Mouse (Mus musculus): Measurements from ENCODE around the gene Klrb1a. TPM values are rescaled to one million over a fixed set of nuclear protein-coding genes. Genes with fewer than 3 reads are reported as not detected.
A peak's percentile ranks its signal among the peaks of the same experiment; 100 is the strongest.

Klrb1a gene
- polyA plus RNA-seq, 1 experiment from 2014 or later: not detected

- Histone ChIP-seq H3K9ac (ENCODE audit: low read length) (no peak overlapping the region), H3K27me3 (ENCODE audit: control insufficient read depth, insufficient read depth, low read length) (no peaks in the 10 kb centered on the region), H3K9me3 (replicated peaks; ENCODE audit: control insufficient read depth, low read length) (no peaks in the 10 kb centered on the region), H3K4me2 (ENCODE audit: low read depth, low read length) (no peak overlapping the region), H3K4me1 (ENCODE audit: control insufficient read depth, insufficient read depth, low read length) (no peaks in the 10 kb centered on the region), H3K4me3 (replicated peaks; ENCODE audit: low read length) (no peak overlapping the region), H3K36me3 (ENCODE audit: control insufficient read depth, insufficient read depth, low read length) (no peaks in the 10 kb centered on the region), H3K27ac (ENCODE audit: low read length) (no peak overlapping the region)
- 56% methylated on average over 6 of the region's 6 CpGs for WGBS
- no peak for ATAC-seq (ENCODE audit: insufficient read depth, low FRiP score)
Measured at GRCm38 (mm10) chr6:128587619-128588018, 35.7 kb downstream of the Klrb1a start.

- H3K9ac ChIP-seq (ENCODE audit: low read length): no peak overlapping the region
- H3K9me3 ChIP-seq (replicated peaks; ENCODE audit: control insufficient read depth, low read length): no peaks in the 10 kb centered on the region
- 71% methylated on average over 11 of the region's 11 CpGs for WGBS
- no peak; the same call in 1 of the 2 replicates for ATAC-seq (ENCODE audit: insufficient read depth, low FRiP score)
- no peaks in the 10 kb centered on the region for H3K36me3 ChIP-seq (ENCODE audit: control insufficient read depth, insufficient read depth, low read length)
- no peak overlapping the region for H3K27ac ChIP-seq (ENCODE audit: low read length)
- H3K4me3 ChIP-seq (replicated peaks; ENCODE audit: low read length): no peak overlapping the region
- H3K27me3 ChIP-seq (ENCODE audit: control insufficient read depth, insufficient read depth, low read length): no peaks in the 10 kb centered on the region
- H3K4me1 ChIP-seq (ENCODE audit: control insufficient read depth, insufficient read depth, low read length): no peaks in the 10 kb centered on the region
- no peak overlapping the region for H3K4me2 ChIP-seq (ENCODE audit: low read depth, low read length)
Measured at GRCm38 (mm10) chr6:128585642-128586245, 37.6 kb downstream of the Klrb1a start.

- no peak for ATAC-seq (ENCODE audit: insufficient read depth, low FRiP score)
- Histone ChIP-seq H3K9me3 (replicated peaks; ENCODE audit: control insufficient read depth, low read length) (no peaks in the 10 kb centered on the region), H3K9ac (ENCODE audit: low read length) (no peak overlapping the region), H3K27me3 (ENCODE audit: control insufficient read depth, insufficient read depth, low read length) (no peaks in the 10 kb centered on the region), H3K4me2 (ENCODE audit: low read depth, low read length) (0 out of 2 replicates have a peak overlapping the region, but pooled peaks have one; percentile 1), H3K4me3 (replicated peaks; ENCODE audit: low read length) (no peak overlapping the region), H3K4me1 (ENCODE audit: control insufficient read depth, insufficient read depth, low read length) (no peaks in the 10 kb centered on the region), H3K36me3 (ENCODE audit: control insufficient read depth, insufficient read depth, low read length) (no peaks in the 10 kb centered on the region), H3K27ac (ENCODE audit: low read length) (no peak overlapping the region)
- 24% methylated on average over 10 of the region's 10 CpGs for whole genome bisulfite sequencing
Measured at GRCm38 (mm10) chr6:128584070-128584660, 39.2 kb downstream of the Klrb1a start.

GRCm38 (mm10) chr6:128581508-128581907, 41.8 kb downstream of the Klrb1a start, which contains the start of gene A2ml1:
Gene A2ml1 (minus strand): TSS chr6:128581608.
- no peaks in the 10 kb centered on the region for H3K4me1 ChIP-seq (ENCODE audit: control insufficient read depth, insufficient read depth, low read length)
- no peak within 1 kb of the TSS for H3K4me3 ChIP-seq (replicated peaks; ENCODE audit: low read length)
- no peak for ATAC-seq (ENCODE audit: insufficient read depth, low FRiP score)
- H3K9ac ChIP-seq (ENCODE audit: low read length): no peak within 1 kb of the TSS
- no peaks in the 10 kb centered on the region for H3K36me3 ChIP-seq (ENCODE audit: control insufficient read depth, insufficient read depth, low read length)
- no peak within 1 kb of the TSS for H3K27ac ChIP-seq (ENCODE audit: low read length)
- H3K9me3 ChIP-seq (replicated peaks; ENCODE audit: control insufficient read depth, low read length): no peaks in the 10 kb centered on the region
- H3K4me2 ChIP-seq (ENCODE audit: low read depth, low read length): no peak within 1 kb of the TSS
- no peaks in the 10 kb centered on the region for H3K27me3 ChIP-seq (ENCODE audit: control insufficient read depth, insufficient read depth, low read length)
- WGBS: 61% methylated on average over 11 of the region's 11 CpGs

GRCm38 (mm10) chr6:128577301-128577700, 46.0 kb downstream of the Klrb1a start:
- Histone ChIP-seq H3K27me3 (ENCODE audit: control insufficient read depth, insufficient read depth, low read length) (no peaks in the 10 kb centered on the region), H3K9me3 (replicated peaks; ENCODE audit: control insufficient read depth, low read length) (no peaks in the 10 kb centered on the region), H3K27ac (ENCODE audit: low read length) (0 out of 2 replicates have a peak overlapping the region, but pooled peaks have one; percentile 10), H3K4me3 (replicated peaks; ENCODE audit: low read length) (no peak overlapping the region), H3K36me3 (ENCODE audit: control insufficient read depth, insufficient read depth, low read length) (no peaks in the 10 kb centered on the region), H3K4me1 (ENCODE audit: control insufficient read depth, insufficient read depth, low read length) (no peaks in the 10 kb centered on the region), H3K4me2 (ENCODE audit: low read depth, low read length) (no peak overlapping the region), H3K9ac (ENCODE audit: low read length) (no peak overlapping the region)
- ATAC-seq (ENCODE audit: insufficient read depth, low FRiP score): no peak
- 72% methylated on average over 9 of the region's 9 CpGs for WGBS

GRCm38 (mm10) chr6:128566589-128566988, 56.7 kb downstream of the Klrb1a start:
- no peaks in the 10 kb centered on the region for H3K4me1 ChIP-seq (ENCODE audit: control insufficient read depth, insufficient read depth, low read length)
- 88% methylated on average over 11 of the region's 11 CpGs for WGBS
- no peaks in the 10 kb centered on the region for H3K36me3 ChIP-seq (ENCODE audit: control insufficient read depth, insufficient read depth, low read length)
- no peak overlapping the region for H3K4me3 ChIP-seq (replicated peaks; ENCODE audit: low read length)
- H3K9ac ChIP-seq (ENCODE audit: low read length): no peak overlapping the region
- H3K27me3 ChIP-seq (ENCODE audit: control insufficient read depth, insufficient read depth, low read length): no peaks in the 10 kb centered on the region
- ATAC-seq (ENCODE audit: insufficient read depth, low FRiP score): no peak
- no peak overlapping the region for H3K27ac ChIP-seq (ENCODE audit: low read length)
- H3K9me3 ChIP-seq (replicated peaks; ENCODE audit: control insufficient read depth, low read length): no peaks in the 10 kb centered on the region
- no peak overlapping the region for H3K4me2 ChIP-seq (ENCODE audit: low read depth, low read length)

Other genes starting within 250 kb of the Klrb1a start
- gene Tex52, start 248.1 kb downstream of the Klrb1a start, polyA plus RNA-seq (2015; fragmentation: Nextera tagmentation; extraction: Ambion mirVana): 0.21 TPM in 2 replicates
- not detected in 2 replicates for gene Gm44596, start 248.0 kb downstream of the Klrb1a start, polyA plus RNA-seq (2015; fragmentation: Nextera tagmentation; extraction: Ambion mirVana)
- 5.5 and 6.2 TPM in 2 replicates for gene Nrip2, start 224.2 kb downstream of the Klrb1a start, polyA plus RNA-seq (2015; fragmentation: Nextera tagmentation; extraction: Ambion mirVana)
- 25.0 and 36.4 TPM in 2 replicates for gene Itfg2, start 198.6 kb downstream of the Klrb1a start, polyA plus RNA-seq (2015; fragmentation: Nextera tagmentation; extraction: Ambion mirVana)
- 413 and 416 TPM in 2 replicates for gene Fkbp4, start 184.9 kb downstream of the Klrb1a start, polyA plus RNA-seq (2015; fragmentation: Nextera tagmentation; extraction: Ambion mirVana)
- gene Pzp, start 96.8 kb downstream of the Klrb1a start, polyA plus RNA-seq (2015; fragmentation: Nextera tagmentation; extraction: Ambion mirVana): 10.9 and 15.0 TPM in 2 replicates
- 2.7 and 3.6 TPM in 2 replicates for gene A2ml1, start 41.9 kb downstream of the Klrb1a start, polyA plus RNA-seq (2015; fragmentation: Nextera tagmentation; extraction: Ambion mirVana)
- gene Clec2h, start 38.9 kb upstream of the Klrb1a start, polyA plus RNA-seq (2015; fragmentation: Nextera tagmentation; extraction: Ambion mirVana): 2.8 and 3.2 TPM in 2 replicates
- not detected in 2 replicates for gene Klrb1, start 99.5 kb upstream of the Klrb1a start, polyA plus RNA-seq (2015; fragmentation: Nextera tagmentation; extraction: Ambion mirVana)
- 0.25 and 0.27 TPM in 2 replicates for gene Klrb1c, start 165.7 kb upstream of the Klrb1a start, polyA plus RNA-seq (2015; fragmentation: Nextera tagmentation; extraction: Ambion mirVana)
- 0.44 TPM in 1 of 2 replicates, not detected in the other for gene Gm44511, start 202.8 kb upstream of the Klrb1a start, polyA plus RNA-seq (2015; fragmentation: Nextera tagmentation; extraction: Ambion mirVana)
- gene Klrb1b, start 202.8 kb upstream of the Klrb1a start, polyA plus RNA-seq (2015; fragmentation: Nextera tagmentation; extraction: Ambion mirVana): 0.56 and 0.81 TPM in 2 replicates